Mouse (Mus musculus) limb, embryonic 12.5 days (tissue): Measurements from ENCODE around the gene Med15. TPM values are rescaled to one million over a fixed set of nuclear protein-coding genes. Genes with fewer than 3 reads are reported as not detected.

ENCODE experiments used
- ATAC-seq: fragments of 200-750 bp; cut with Nextera tagmentation; 2 replicates; pipeline ENCODE4 v1.8.0; 2017; ENCODE audit warnings: low read depth, moderate TSS enrichment; ENCODE audit not compliant: insufficient number of reproducible peaks, insufficient read depth, low FRiP score, low TSS enrichment
- H3K27ac ChIP-seq: fragments of 300-500 bp; sonication (generic); 2 replicates; pipeline ENCODE4 v1.5.1; 2016; ENCODE audit warnings: mild to moderate bottlenecking, moderate library complexity
- H3K27me3 ChIP-seq: fragments of 300-500 bp; sonication (generic); 2 replicates; pipeline ENCODE4 v1.6.1; 2016; ENCODE audit warnings: mild to moderate bottlenecking, moderate library complexity
- H3K36me3 ChIP-seq: fragments of 300-500 bp; sonication (generic); 2 replicates; pipeline ENCODE4 v1.6.1; 2016; ENCODE audit warnings: mild to moderate bottlenecking, moderate library complexity
- H3K4me1 ChIP-seq: fragments of 300-500 bp; sonication (generic); replicated peaks from 2 replicates; pipeline ENCODE4 v1.6.1; 2016
- H3K4me2 ChIP-seq: fragments of 300-500 bp; sonication (generic); 2 replicates; pipeline ENCODE4 v1.6.1; 2016; ENCODE audit warnings: mild to moderate bottlenecking, moderate library complexity
- H3K4me3 ChIP-seq: fragments of 300-500 bp; sonication (generic); replicated peaks from 2 replicates; pipeline ENCODE4 v1.5.1; 2016; ENCODE audit warnings: mild to moderate bottlenecking
- H3K9ac ChIP-seq: fragments of 300-500 bp; sonication (generic); replicated peaks from 2 replicates; pipeline ENCODE4 v1.6.1; 2016; ENCODE audit warnings: mild to moderate bottlenecking, moderate library complexity
- H3K9me3 ChIP-seq: fragments of 300-500 bp; sonication (generic); 2 replicates; pipeline ENCODE4 v1.6.1; 2016; ENCODE audit warnings: mild to moderate bottlenecking, moderate library complexity
- WGBS: fragments of 180-500 bp; shearing (Covaris S2); methylation state at CpG from one replicate; pipeline ENCODE4 v1.1.7; 2016; 5-methylcytosine and 5-hydroxymethylcytosine counted together
- polyA plus RNA-seq: library from polyadenylated mRNA; unstranded; fragments of >200 nt; fragmentation: Nextera tagmentation; extraction: Ambion mirVana; gene quantifications from 2 replicates; pipeline ENCODE4 v1.2.1, GENCODE M21; 2016

The Med15 gene
- polyA plus RNA-seq, 1 experiment from 2014 or later: 44.2 TPM

DNA sequence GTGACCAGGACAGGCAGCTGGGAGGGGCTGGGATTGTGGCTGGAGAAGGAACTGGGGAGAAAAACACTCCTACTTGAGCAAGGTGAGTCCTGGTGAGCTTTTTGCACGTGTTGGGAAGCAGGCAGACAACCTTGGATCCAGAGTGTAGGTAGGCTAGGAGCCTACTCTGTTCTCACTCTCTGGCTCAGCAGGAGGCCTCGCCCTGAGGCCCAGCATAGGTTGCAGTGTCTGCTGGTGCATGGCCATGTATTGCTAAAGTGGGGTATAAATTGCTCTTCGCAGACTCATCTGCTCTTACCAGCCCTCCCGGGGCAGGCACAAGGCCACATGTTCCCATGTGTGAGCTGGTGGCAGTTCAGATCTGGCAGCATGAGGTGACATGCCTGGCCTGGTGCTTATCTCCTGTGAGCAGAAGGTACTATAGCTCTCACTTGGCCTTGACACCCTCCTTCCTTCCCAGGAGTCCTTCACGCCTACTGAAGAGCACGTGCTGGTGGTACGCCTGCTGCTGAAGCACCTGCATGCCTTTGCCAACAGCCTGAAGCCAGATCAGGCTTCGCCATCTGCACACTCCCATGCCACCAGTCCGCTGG, 94.6 kb downstream of the Med15 start:
- no peaks in the 10 kb centered on the region for H3K4me1 ChIP-seq
- WGBS: 95% methylated on average over 9 of the region's 9 CpGs
- H3K27me3 ChIP-seq: no peaks in the 10 kb centered on the region
- no peak for ATAC-seq
- peaks cover 92% of the 10 kb centered on the region for H3K36me3 ChIP-seq
- H3K4me2 ChIP-seq: no peak overlapping the region
- no peak overlapping the region for H3K9ac ChIP-seq
- H3K9me3 ChIP-seq: no peaks in the 10 kb centered on the region
- H3K27ac ChIP-seq: no peak overlapping the region
- H3K4me3 ChIP-seq: no peak overlapping the region

DNA sequence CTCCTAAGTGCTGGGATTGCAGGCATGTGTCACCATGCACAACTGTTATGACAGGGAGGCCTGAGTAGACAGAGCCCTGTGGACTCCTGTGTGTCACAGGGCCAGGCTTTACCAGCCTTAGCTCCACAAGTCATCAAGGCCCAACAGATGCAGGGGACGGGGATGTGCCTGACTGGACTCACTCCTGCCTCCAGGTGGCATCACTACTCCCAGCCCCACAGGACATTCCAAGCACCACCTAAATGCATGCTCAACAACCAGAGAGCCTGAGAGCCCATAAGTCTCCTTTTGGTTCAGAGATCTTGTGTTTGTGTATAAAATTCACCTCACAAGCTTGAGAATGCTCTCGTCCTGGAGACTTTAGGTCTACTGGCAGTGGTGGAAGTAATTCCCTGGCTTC, 95.1 kb downstream of the Med15 start:
- no peak for ATAC-seq
- WGBS: 72% methylated on average over 2 of the region's 2 CpGs

DNA sequence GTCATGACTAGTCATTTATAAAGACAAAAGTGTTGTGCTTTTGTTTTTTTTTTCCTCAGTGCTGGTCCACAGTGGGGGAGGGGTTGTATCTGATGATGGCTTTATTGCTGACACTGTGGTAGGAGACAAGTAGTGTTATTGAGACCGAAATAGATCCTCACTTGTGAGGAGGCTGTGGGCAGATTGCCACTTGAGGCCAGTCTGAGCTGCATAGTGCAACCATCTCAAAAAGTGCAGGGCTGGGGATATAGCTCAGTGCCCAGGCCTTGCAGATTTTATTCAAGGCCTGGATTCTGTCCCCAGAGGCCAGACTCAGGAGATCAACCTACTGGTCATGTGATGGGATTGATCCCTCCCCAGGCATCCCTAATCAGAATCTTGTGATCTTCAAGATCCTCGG, 95.8 kb downstream of the Med15 start:
- Histone ChIP-seq H3K4me1 (no peaks in the 10 kb centered on the region), H3K27me3 (no peaks in the 10 kb centered on the region), H3K9ac (no peak overlapping the region), H3K9me3 (no peaks in the 10 kb centered on the region), H3K4me3 (no peak overlapping the region), H3K4me2 (no peak overlapping the region), H3K36me3 (peaks cover 93% of the 10 kb centered on the region), H3K27ac (no peak overlapping the region)
- 65% methylated on average over 2 of the region's 2 CpGs for WGBS
- no peak for ATAC-seq

More for the DNA sequence above, 95.1 kb downstream of the Med15 start:
- Histone ChIP-seq H3K27ac (no peak overlapping the region), H3K9me3 (no peaks in the 10 kb centered on the region), H3K9ac (no peak overlapping the region), H3K36me3 (peaks cover 93% of the 10 kb centered on the region), H3K4me2 (no peak overlapping the region), H3K4me1 (no peaks in the 10 kb centered on the region), H3K4me3 (no peak overlapping the region), H3K27me3 (no peaks in the 10 kb centered on the region)

DNA sequence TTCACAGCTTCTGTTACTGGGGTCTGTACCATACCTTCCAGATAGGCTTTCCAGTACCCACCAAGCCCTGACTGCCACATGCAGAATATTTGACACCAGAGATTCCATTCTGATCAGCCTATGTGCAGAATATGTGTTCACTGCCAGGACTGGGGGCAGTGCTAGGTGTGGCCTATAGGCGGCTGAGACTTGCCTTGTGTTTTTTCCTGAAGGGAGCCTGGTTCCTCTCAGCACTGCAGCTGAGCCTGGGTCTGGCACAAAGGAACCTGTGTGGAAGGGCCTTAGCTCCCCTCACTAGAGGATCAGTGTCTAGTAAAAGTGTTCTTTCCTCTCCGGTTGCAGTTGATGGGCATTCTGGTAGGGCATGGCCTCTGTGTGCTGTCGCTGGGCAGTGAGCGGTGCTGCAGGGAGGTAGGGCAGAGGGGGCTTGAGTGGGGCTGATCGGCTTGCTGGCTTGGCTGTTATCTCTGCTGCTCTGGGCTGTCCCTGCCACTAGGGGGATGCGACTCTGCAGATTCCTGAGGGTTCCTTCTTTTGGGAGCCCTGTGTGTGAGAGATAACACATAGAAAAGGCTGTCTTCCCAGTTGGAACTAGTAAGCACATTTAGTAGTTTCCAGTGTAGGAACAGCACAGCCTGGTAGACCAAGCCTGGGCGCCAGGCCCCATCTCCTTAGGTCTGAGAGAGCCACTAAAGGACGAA, 99.1 kb downstream of the Med15 start:
- Histone ChIP-seq H3K27ac (no peak overlapping the region), H3K9me3 (no peaks in the 10 kb centered on the region), H3K9ac (no peak overlapping the region), H3K27me3 (no peaks in the 10 kb centered on the region), H3K4me1 (no peaks in the 10 kb centered on the region), H3K36me3 (peaks cover 94% of the 10 kb centered on the region), H3K4me3 (no peak overlapping the region), H3K4me2 (no peak overlapping the region)
- ATAC-seq: no peak
- 74% methylated on average over 8 of the region's 8 CpGs for WGBS

DNA sequence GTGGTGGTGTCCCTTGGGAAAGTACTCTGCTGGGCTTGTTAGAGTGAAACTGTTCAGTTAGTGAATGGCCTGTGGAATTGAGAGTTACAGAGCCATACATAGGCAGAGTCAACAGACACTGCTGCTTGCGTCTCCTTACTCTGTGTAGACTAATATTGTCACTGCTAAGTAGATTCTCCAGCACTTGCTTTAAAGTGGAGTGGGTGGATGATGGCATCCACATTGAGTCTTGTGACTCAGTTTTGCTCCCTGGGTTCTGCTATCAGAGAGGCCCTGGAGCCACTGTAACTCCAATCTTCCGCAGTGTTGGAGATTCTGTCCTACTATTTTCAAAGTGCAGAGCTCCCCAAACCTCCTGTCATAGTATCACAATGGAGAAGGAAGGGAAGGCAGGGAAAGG, 100.1 kb downstream of the Med15 start:
- no peak for ATAC-seq
- no peak overlapping the region for H3K4me3 ChIP-seq
- no peak overlapping the region for H3K4me2 ChIP-seq
- H3K9me3 ChIP-seq: no peaks in the 10 kb centered on the region
- H3K27me3 ChIP-seq: no peaks in the 10 kb centered on the region
- H3K27ac ChIP-seq: no peak overlapping the region
- no peak overlapping the region for H3K9ac ChIP-seq
- 98% methylated on average over 2 of the region's 2 CpGs for WGBS
- H3K36me3 ChIP-seq: peaks cover 94% of the 10 kb centered on the region
- H3K4me1 ChIP-seq: no peaks in the 10 kb centered on the region

DNA sequence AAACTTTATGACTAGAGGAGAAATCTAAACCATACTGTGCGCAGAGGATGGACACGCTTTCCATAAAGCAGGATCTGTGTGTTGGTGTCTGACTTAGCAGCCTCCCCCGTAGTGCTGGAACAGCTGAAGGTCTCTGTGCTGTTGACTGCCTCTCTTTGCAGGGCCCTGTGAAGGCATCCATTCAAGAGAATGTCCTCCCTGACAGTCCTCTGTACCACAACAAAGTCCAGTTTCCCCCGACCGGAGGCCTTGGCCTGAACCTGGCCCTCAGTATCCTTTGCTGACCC, 106.5 kb downstream of the Med15 start:
- Histone ChIP-seq H3K4me1 (no peaks in the 10 kb centered on the region), H3K9ac (no peak overlapping the region), H3K9me3 (no peaks in the 10 kb centered on the region), H3K27me3 (no peaks in the 10 kb centered on the region), H3K4me2 (no peak overlapping the region), H3K27ac (no peak overlapping the region), H3K4me3 (no peak overlapping the region), H3K36me3 (peaks cover 94% of the 10 kb centered on the region)
- no peak for ATAC-seq
- 90% methylated on average over 5 of the region's 5 CpGs for WGBS

DNA sequence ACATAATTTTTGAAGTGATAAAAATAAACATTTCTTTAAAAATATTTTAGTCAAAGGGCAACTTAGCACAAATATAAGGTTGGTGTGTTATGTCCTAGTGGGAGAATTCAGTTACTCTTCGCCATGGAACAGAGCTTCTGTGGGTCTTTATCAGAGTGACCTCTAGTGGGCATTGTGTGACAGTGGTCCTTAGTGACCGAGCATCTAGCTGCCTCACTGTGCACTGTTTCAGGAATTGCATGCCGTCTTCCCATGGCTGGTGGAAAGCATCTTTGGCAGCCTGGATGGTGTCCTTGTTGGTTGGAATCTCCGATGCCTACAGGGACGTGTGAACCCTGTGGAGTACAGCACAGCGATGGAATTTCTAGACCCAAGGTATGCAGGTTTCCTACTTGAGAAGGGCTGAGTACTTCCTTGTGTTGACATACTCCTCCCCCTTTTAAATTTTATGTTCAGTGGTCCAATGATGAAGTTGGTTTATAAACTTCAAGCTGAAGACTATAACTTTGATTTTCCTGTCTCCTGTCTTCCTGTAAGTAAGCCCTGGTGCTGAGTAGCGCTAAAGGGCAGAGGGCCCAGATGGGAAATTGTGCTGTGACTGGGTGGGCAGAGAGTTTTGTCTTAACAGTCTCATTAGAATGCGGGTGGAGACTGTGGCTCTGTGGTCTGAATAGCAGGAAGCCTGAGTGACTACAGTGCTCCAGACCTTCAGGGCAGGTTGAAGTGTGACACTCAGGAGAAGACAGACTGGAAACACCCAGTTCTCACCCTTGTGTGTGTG, 107.0 kb downstream of the Med15 start:
- Histone ChIP-seq H3K4me1 (peaks cover 4% of the 10 kb centered on the region), H3K4me2 (no peak overlapping the region), H3K27me3 (no peaks in the 10 kb centered on the region), H3K27ac (no peak overlapping the region), H3K36me3 (peaks cover 90% of the 10 kb centered on the region), H3K4me3 (no peak overlapping the region), H3K9me3 (no peaks in the 10 kb centered on the region), H3K9ac (no peak overlapping the region)
- no peak for ATAC-seq
- 72% methylated on average over 8 of the region's 8 CpGs for WGBS

DNA sequence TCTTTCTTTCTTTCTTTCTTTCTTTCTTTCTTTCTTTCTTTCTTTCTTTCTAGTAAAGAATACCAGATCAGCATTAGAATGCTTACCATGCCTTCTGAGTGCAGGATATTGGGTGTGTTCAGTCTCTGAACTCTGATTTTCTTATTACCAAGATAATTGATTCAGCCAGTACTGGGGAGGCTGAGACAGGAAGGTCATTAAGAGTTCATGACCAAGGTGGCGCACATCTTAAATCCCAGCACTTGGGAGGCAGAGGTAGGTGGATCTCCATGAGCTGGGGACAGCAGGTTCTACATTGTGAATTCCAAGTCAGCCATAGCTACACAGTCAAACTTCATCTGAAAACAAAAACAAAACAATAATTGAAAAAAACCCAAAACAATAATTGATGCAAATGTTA, 110.8 kb downstream of the Med15 start:
- no peak overlapping the region for H3K9ac ChIP-seq
- 91% methylated on average over 1 of the region's 1 CpGs for WGBS
- H3K36me3 ChIP-seq: peaks cover 52% of the 10 kb centered on the region

DNA sequence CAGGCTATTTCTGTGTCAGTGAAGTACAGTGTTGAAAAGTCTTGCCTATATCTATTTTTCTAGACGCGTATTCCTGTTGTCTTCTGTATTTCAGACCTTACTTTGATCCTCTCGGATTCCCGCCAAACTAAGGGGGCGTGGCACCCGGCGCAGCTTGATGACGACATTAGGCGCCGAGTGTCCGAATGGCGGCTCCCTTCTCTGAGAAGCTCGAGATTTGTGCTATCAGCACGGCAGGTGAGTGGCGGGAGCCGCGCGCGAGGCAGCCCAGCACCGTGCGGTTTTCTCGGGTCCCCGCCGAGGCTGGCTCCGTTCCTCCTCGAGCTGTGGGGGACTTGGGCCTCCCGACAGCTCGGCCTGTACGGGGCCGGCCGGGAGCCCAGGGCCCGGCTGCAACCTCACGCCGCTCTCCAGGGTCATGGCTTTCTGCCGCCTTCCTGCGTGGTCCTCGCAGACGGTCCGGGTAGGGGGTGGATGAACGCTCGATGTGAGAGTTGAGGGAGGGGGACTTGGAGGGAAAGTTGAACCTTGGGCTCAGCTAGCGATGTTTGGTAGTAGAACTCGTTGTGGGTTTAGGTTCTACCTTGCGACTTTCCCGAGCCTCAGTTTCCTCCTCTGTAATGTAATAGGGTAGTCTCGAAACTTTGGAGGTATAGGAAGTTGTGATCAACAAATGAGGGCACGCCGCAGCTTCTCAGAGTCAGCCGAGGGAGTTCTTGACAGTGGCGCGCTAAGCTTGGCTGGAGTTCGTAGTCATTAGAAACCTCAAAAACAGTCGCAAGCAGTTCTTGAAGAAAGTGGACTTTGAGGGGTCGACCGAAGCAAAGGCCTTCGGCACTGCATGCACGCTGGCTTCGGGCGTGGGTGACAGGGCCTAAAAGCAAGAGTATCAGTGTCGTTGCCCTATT, 113.2 kb downstream of the Med15 start, which contains the start of gene Smpd4:
Gene Smpd4, plus strand, starts transcription at position 157 of the 908 bp plus-strand sequence.
- peak; percentile 72 for ATAC-seq
- Histone ChIP-seq H3K27ac (peak within 1 kb of the TSS; percentile 23; the same call in 1 of the 2 replicates), H3K4me1 (peaks cover 16% of the 10 kb centered on the region), H3K9me3 (no peaks in the 10 kb centered on the region), H3K36me3 (peaks cover 29% of the 10 kb centered on the region), H3K9ac (peak within 1 kb of the TSS; percentile 87), H3K27me3 (no peaks in the 10 kb centered on the region), H3K4me3 (peak within 1 kb of the TSS; percentile 96), H3K4me2 (peak within 1 kb of the TSS; percentile 85)
- WGBS: 2% methylated on average over 60 of the region's 60 CpGs

More for the DNA sequence above, 110.8 kb downstream of the Med15 start:
- Histone ChIP-seq H3K4me1 (peaks cover 16% of the 10 kb centered on the region), H3K27ac (no peak overlapping the region), H3K27me3 (no peaks in the 10 kb centered on the region), H3K4me2 (no peak overlapping the region), H3K4me3 (no peak overlapping the region), H3K9me3 (no peaks in the 10 kb centered on the region)
- ATAC-seq: no peak

DNA sequence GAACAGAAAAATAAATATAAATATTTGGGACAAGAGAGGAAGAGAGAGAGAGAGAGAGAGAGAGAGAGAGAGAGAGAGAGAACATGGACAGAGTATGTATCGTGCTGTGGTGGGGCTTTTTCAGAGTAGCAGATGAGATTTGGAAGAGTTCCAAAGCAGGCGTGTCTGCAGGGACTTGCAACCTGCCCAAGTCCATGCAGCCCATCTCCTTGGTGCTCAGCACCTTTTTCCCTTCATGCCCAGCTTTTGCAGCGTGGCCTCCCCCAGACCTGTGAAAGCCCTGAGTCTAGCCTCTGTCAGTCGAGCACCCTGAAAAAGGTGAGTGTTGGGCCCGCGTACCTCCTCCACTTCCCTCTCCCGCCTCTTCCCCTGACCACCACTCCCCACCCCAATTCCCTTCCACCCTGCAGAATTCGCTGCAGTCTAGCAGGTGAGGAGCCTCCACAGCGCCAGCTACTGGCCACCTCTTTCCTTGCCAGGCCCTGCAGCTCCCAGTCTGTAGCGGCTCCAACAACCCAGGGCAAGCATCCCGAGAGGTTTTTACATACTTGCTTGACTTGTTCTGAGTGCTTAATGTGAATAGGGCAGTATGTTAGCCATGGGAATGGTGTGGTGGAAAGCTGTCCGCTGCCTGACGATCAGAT, 114.6 kb downstream of the Med15 start:
- Histone ChIP-seq H3K9me3 (no peaks in the 10 kb centered on the region), H3K4me2 (peak overlapping the region; percentile 15; the same call in 1 of the 2 replicates), H3K27ac (no peak overlapping the region), H3K36me3 (peaks cover 16% of the 10 kb centered on the region), H3K4me1 (peaks cover 16% of the 10 kb centered on the region), H3K9ac (no peak overlapping the region), H3K27me3 (no peaks in the 10 kb centered on the region), H3K4me3 (0 out of 2 replicates have a peak overlapping the region, but pooled peaks have one; percentile 6)
- 16% methylated on average over 13 of the region's 13 CpGs for WGBS
- ATAC-seq: peak; percentile 65
